Mouse (Mus musculus): ENCODE data around the gene Cdon. TPM values are rescaled to one million over a fixed set of nuclear protein-coding genes. Genes with fewer than 3 reads are reported as not detected.
"Not testable (repeated sequence)": the region's sequence is repeated elsewhere in the genome, so short reads cannot be mapped to it uniquely, and the experiment has no call there.

Gene Cdon
- polyA plus RNA-seq, 1 experiment, result 31.1 TPM

- H3K9me3 ChIP-seq (replicated peaks; ENCODE audit: control insufficient read depth, insufficient read depth, low read length, poor library complexity, severe bottlenecking), result no peaks in the 10 kb centered on the region
- H3K27ac ChIP-seq (ENCODE audit: insufficient read depth, low read length), result no peak overlapping the region
- H3K36me3 ChIP-seq (ENCODE audit: control insufficient read depth, insufficient read depth, low read length, poor library complexity, severe bottlenecking), result no peaks in the 10 kb centered on the region
- H3K27me3 ChIP-seq (ENCODE audit: control insufficient read depth, insufficient read depth, low read length, poor library complexity, severe bottlenecking), result no peaks in the 10 kb centered on the region
- H3K4me3 ChIP-seq (ENCODE audit: low read depth, low read length), result no peak overlapping the region
- no peak overlapping the region for H3K9ac ChIP-seq (ENCODE audit: low read depth, poor library complexity, severe bottlenecking)
- TF ChIP-seq POLR2A (IDR thresholded peaks at IDR 0.05; ENCODE audit: insufficient read depth, low read length) (no peak), EP300 (IDR thresholded peaks at IDR 0.05; ENCODE audit: insufficient read depth, low read depth, low read length) (no peak), CTCF (IDR thresholded peaks at IDR 0.05; ENCODE audit: low read depth, low read length) (no peak)
- H3K4me1 ChIP-seq (ENCODE audit: control insufficient read depth, insufficient read depth, low read length), result no peaks in the 10 kb centered on the region
These were observed 10.5 kb downstream of the Cdon start for GRCm38 (mm10) chr9:35431396-35431795.

- H3K4me3 ChIP-seq (ENCODE audit: low read depth, low read length); H3K9ac ChIP-seq (ENCODE audit: low read depth, poor library complexity, severe bottlenecking); H3K27ac ChIP-seq (ENCODE audit: insufficient read depth, low read length); H3K36me3 ChIP-seq (ENCODE audit: control insufficient read depth, insufficient read depth, low read length, poor library complexity, severe bottlenecking); H3K27me3 ChIP-seq (ENCODE audit: control insufficient read depth, insufficient read depth, low read length, poor library complexity, severe bottlenecking); H3K9me3 ChIP-seq (replicated peaks; ENCODE audit: control insufficient read depth, insufficient read depth, low read length, poor library complexity, severe bottlenecking); H3K4me1 ChIP-seq (ENCODE audit: control insufficient read depth, insufficient read depth, low read length): not testable (repeated sequence)
These were observed 11.9 kb downstream of the Cdon start for GRCm38 (mm10) chr9:35432717-35433297.

- H3K4me3 ChIP-seq (ENCODE audit: low read depth, low read length), result no peak overlapping the region
- H3K4me1 ChIP-seq (ENCODE audit: control insufficient read depth, insufficient read depth, low read length), result no peaks in the 10 kb centered on the region
- no peaks in the 10 kb centered on the region for H3K36me3 ChIP-seq (ENCODE audit: control insufficient read depth, insufficient read depth, low read length, poor library complexity, severe bottlenecking)
- no peaks in the 10 kb centered on the region for H3K27me3 ChIP-seq (ENCODE audit: control insufficient read depth, insufficient read depth, low read length, poor library complexity, severe bottlenecking)
- no peak overlapping the region for H3K9ac ChIP-seq (ENCODE audit: low read depth, poor library complexity, severe bottlenecking)
- no peak for TF ChIP-seq CTCF (IDR thresholded peaks at IDR 0.05; ENCODE audit: low read depth, low read length)
- TF ChIP-seq POLR2A (IDR thresholded peaks at IDR 0.05; ENCODE audit: insufficient read depth, low read length), result no peak
- no peak for TF ChIP-seq EP300 (IDR thresholded peaks at IDR 0.05; ENCODE audit: insufficient read depth, low read depth, low read length)
- no peak overlapping the region for H3K27ac ChIP-seq (ENCODE audit: insufficient read depth, low read length)
- no peaks in the 10 kb centered on the region for H3K9me3 ChIP-seq (replicated peaks; ENCODE audit: control insufficient read depth, insufficient read depth, low read length, poor library complexity, severe bottlenecking)
These were observed 13.4 kb downstream of the Cdon start for GRCm38 (mm10) chr9:35434340-35434739.

- H3K4me3 ChIP-seq (ENCODE audit: low read depth, low read length), result no peak overlapping the region
- no peak overlapping the region for H3K27ac ChIP-seq (ENCODE audit: insufficient read depth, low read length)
- no peak overlapping the region for H3K9ac ChIP-seq (ENCODE audit: low read depth, poor library complexity, severe bottlenecking)
- H3K4me1 ChIP-seq (ENCODE audit: control insufficient read depth, insufficient read depth, low read length), result no peaks in the 10 kb centered on the region
- H3K36me3 ChIP-seq (ENCODE audit: control insufficient read depth, insufficient read depth, low read length, poor library complexity, severe bottlenecking), result no peaks in the 10 kb centered on the region
- TF ChIP-seq CTCF (IDR thresholded peaks at IDR 0.05; ENCODE audit: low read depth, low read length) (no peak), POLR2A (IDR thresholded peaks at IDR 0.05; ENCODE audit: insufficient read depth, low read length) (no peak), EP300 (IDR thresholded peaks at IDR 0.05; ENCODE audit: insufficient read depth, low read depth, low read length) (no peak)
- no peaks in the 10 kb centered on the region for H3K27me3 ChIP-seq (ENCODE audit: control insufficient read depth, insufficient read depth, low read length, poor library complexity, severe bottlenecking)
- no peaks in the 10 kb centered on the region for H3K9me3 ChIP-seq (replicated peaks; ENCODE audit: control insufficient read depth, insufficient read depth, low read length, poor library complexity, severe bottlenecking)
These were observed 14.6 kb downstream of the Cdon start for GRCm38 (mm10) chr9:35435565-35435964.

- no peak overlapping the region for H3K27ac ChIP-seq (ENCODE audit: insufficient read depth, low read length)
- no peaks in the 10 kb centered on the region for H3K4me1 ChIP-seq (ENCODE audit: control insufficient read depth, insufficient read depth, low read length)
- no peaks in the 10 kb centered on the region for H3K36me3 ChIP-seq (ENCODE audit: control insufficient read depth, insufficient read depth, low read length, poor library complexity, severe bottlenecking)
- no peak overlapping the region for H3K4me3 ChIP-seq (ENCODE audit: low read depth, low read length)
- H3K9ac ChIP-seq (ENCODE audit: low read depth, poor library complexity, severe bottlenecking), result no peak overlapping the region
- no peak for TF ChIP-seq CTCF (IDR thresholded peaks at IDR 0.05; ENCODE audit: low read depth, low read length)
- no peak for TF ChIP-seq POLR2A (IDR thresholded peaks at IDR 0.05; ENCODE audit: insufficient read depth, low read length)
- no peaks in the 10 kb centered on the region for H3K9me3 ChIP-seq (replicated peaks; ENCODE audit: control insufficient read depth, insufficient read depth, low read length, poor library complexity, severe bottlenecking)
- H3K27me3 ChIP-seq (ENCODE audit: control insufficient read depth, insufficient read depth, low read length, poor library complexity, severe bottlenecking), result no peaks in the 10 kb centered on the region
These were observed 17.5 kb downstream of the Cdon start for GRCm38 (mm10) chr9:35438286-35439061.

GRCm38 (mm10) chr9:35439062-35439442 lies 18.1 kb downstream of the Cdon start:
- no peak overlapping the region for H3K9ac ChIP-seq (ENCODE audit: low read depth, poor library complexity, severe bottlenecking)
- no peaks in the 10 kb centered on the region for H3K27me3 ChIP-seq (ENCODE audit: control insufficient read depth, insufficient read depth, low read length, poor library complexity, severe bottlenecking)
- H3K4me3 ChIP-seq (ENCODE audit: low read depth, low read length), result no peak overlapping the region
- H3K27ac ChIP-seq (ENCODE audit: insufficient read depth, low read length), result no peak overlapping the region
- no peaks in the 10 kb centered on the region for H3K4me1 ChIP-seq (ENCODE audit: control insufficient read depth, insufficient read depth, low read length)
- no peaks in the 10 kb centered on the region for H3K9me3 ChIP-seq (replicated peaks; ENCODE audit: control insufficient read depth, insufficient read depth, low read length, poor library complexity, severe bottlenecking)
- H3K36me3 ChIP-seq (ENCODE audit: control insufficient read depth, insufficient read depth, low read length, poor library complexity, severe bottlenecking), result no peaks in the 10 kb centered on the region
- TF ChIP-seq POLR2A (IDR thresholded peaks at IDR 0.05; ENCODE audit: insufficient read depth, low read length) (no peak), EP300 (IDR thresholded peaks at IDR 0.05; ENCODE audit: insufficient read depth, low read depth, low read length) (no peak), CTCF (IDR thresholded peaks at IDR 0.05; ENCODE audit: low read depth, low read length) (no peak)

Data from ES-Bruce4 (cell line).